Mouse (Mus musculus) left cerebral cortex, postnatal 14 days (tissue): ENCODE measurements around the gene Vps37c. TPM values are rescaled to one million over a fixed set of nuclear protein-coding genes. Genes with fewer than 3 reads are reported as not detected.
A peak's percentile ranks its signal among the peaks of the same experiment; 100 is the strongest.

Experiments
- DNase-seq, 2 experiments: peaks; one replicate each; pipeline ENCODE4 v3.0.0; 2021 to 2022; ENCODE audit warnings: low spot score in 2 of 2, mixed read lengths in 1 of 2
- intact Hi-C: fragments of 180-260 bp; cut with DNase I; formaldehyde crosslinking; loops from one replicate; pipeline ENCODE4 v1.15.1; 2025
- total RNA-seq, 2 experiments: library from RNA; stranded (reverse); gene quantifications; 2 replicates each; pipeline ENCODE4 v1.2.3; 2021

The Vps37c gene
- total RNA-seq, 2 experiments from 2014 or later, result 29.3 to 32.5 TPM

DNA sequence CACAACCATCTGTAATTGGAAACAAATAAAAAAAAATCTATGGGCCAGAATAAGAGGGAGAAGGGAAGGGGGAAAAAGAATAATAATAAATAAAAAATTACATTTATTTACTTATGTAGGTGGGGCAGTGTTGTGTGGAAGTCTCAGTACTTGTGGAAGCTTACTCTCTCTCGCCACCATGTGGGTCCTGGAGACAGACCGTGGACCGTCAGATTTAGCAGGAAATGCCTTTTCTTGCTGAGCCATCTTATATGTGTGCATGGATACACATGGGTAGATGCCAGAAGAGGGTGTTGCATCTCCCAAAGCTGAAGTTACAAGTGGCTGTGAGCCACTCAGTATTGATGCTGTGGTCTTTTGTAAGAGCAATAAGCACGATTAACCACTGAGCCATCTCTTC is 7.0 kb upstream of the Vps37c start:
- DNase-seq, result no peak
- intact Hi-C loops, result no loop called here

DNA sequence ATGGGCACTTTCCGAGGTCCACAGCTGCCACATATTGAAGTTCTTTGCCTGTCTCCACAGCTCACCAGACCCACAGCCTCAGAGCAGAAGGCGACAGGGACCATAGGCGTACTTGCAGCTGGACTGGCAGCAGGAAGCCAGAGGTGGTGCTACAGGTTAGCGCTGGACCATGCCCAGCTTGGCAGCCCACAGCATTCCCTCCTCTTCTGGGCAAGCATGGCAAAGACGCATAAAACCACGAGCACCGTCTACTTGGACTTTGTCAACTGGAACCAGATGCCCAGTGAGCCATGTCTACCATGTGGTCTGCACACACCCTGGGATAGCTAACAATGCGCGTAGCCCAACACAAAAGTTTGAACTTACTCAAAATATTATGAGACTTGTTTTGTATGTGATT is 3.5 kb upstream of the Vps37c start:
- intact Hi-C loops, result no loop called here
- no peak for DNase-seq

DNA sequence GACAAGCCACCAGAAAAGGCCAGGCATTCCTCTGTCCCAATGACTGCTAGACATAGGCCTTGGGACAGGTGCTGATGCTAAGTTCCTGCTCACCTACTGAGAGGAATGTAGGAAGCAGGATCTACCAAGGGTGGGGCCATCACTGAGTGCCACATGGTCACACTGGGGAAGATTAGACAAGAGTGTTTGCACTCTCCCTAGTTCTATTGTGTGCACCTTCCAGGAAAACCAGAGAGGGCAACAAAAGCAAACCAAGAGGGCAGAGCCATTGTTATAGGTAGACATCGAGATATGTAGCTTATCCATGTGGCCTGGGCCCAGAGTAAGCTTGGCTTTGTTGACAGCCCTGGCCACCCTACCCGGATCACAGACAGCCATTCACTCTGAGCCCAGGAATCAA is 2.8 kb upstream of the Vps37c start:
- no peak for DNase-seq
- intact Hi-C loops, result no loop called here

DNA sequence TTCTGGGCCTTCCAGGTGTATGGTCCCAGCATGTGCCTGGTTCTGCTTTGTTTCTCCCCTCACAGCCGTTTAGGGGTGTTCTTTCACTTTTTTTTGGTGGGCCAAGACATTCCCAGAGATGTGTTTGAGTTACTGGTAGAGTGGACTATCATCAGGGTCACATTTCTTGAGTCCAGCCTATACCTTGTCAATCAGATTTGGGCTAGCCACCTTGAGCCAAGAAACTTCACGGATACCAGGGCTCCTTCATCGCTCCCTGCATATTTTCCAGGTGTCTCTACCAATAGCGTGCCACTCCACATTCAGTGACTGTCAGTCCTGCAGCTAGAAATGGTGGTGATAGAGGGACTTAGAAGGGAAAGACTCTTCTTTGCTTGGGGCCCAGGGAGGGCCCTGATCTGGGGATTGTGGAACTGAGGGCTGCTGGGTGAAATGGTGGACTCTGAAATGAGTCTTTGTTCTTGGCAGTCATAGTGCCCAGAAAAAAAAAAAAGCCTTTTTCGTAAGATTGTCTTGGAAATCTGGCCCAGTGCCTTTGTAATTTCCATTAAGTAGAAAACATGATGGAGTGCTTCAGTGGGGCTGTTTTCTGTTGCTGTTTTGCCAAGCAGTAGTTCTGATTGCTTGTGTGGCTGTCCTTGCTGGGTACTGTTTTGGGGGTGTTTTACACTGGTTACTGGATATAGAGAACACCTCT is 1.1 kb downstream of the Vps37c start:
- DNase-seq, result peak in 1 of 2 experiments; percentile 49
- intact Hi-C loops, result no loop called here

DNA sequence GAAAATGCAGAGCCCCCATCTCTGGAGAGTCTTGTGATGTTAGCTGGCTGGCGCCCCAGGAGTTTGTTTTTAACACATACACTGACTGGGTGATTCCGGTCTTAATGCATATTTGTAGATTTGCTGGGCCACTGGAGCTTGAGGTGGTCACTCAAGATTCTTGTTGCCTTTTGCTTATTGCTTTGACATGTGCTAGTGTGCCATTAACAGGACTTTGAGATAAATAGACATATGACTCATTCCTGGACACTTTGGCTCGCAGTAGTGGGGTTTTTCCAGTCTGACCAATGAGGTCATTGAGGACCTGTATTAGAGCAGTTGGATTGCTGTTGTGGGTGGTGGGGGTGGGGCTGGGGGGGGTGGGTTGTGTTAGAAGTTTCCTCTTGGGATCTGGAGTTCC is 1.8 kb downstream of the Vps37c start:
- DNase-seq, result no peak
- intact Hi-C loops, result no loop called here

DNA sequence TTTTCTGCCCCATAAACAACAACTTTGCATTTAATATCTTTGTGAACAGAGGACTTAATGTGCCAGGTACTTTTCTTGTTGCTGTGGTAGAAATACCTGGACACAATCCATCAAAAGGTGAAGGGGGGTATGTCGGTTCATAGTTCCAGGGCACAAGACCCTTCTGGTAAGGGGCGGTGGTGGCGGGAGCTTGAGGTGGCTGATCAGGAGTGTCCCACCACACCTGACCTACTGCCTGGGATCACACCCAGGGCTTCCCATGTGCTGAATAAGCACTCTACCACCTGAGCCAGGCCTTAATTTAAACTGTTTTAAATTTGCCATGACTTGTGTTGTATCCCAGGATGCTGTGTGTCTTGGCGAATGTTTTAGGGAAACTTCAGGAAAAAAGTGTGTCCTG is 2.6 kb downstream of the Vps37c start:
- DNase-seq, result no peak
- intact Hi-C loops, result no loop called here

DNA sequence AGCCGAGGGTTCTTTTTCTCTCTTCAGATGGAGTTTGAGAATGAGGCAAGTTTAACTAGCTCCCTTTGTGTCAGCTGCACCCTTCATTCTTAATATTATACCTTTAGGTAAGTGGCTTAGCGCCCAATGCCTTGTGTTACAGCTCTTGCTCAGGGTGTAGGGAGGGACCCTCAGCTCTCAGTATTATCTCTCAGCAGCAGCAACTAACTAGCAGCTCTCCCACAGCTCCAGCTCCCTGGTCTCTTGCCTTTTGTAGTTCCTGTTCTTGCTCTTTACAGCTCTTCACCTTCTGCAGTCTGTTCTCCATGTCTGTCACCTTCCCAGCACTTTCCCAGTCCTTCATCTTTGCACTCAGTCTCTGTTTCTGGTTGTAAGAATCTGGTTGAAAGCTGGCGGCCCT is 3.1 kb downstream of the Vps37c start:
- DNase-seq, result no peak
- intact Hi-C loops, result no loop called here

DNA sequence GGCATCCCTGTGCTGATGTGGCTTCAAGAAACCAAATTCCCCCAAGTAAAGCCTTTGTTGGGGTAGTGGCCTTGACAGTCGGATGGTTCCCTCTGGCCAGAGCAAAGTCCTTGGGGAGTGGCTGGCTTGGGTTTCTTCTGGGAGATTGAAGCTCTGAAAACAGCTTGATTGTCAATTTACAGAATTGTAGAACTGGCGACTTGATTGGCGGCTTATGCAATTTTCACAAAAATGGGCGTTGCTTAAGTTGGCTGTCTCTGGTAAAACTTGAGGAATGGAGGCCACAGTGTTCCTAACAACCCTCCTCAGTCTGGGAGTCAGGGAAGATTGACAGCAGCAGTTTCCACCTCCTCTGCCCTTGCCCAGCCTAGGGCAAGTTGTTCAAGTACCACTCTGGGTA is 3.8 kb downstream of the Vps37c start:
- intact Hi-C loops, result no loop called here
- DNase-seq, result no peak

DNA sequence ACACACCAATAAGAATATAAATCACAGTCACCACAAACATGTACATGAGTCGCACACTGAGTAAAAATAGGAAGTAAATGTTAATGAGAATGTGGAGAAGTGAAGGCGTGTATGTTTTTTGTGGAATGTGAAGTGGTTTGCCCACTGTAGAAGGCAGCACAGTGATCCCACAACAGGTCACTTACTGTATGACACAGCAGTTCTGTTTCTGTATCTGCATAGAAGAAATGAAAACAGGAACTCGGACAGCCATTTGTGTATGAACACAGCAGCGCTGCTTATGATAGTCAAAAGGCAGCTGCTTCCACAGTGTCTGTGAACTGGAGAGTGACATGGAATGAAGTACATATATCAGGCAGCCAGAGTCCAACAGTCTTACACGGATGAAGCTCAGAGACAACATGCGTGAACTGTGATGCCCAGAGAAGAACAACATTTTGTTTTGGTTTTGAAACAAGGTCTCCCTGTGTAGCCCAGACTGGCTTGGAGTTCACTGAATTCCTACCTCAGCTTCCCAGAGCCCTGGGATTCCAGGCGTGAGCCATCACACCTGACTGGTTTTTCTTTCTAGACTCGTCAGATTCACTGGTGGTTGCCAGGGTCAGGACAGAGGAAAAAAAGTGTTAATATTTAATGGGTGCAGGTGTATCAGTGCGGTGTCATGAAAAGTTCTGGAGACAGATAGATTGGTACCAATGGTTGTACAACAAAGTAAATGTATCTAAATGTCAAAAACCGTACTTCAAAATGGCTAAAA is 5.6 kb downstream of the Vps37c start:
- DNase-seq, result no peak
- intact Hi-C loops, result no loop called here

DNA sequence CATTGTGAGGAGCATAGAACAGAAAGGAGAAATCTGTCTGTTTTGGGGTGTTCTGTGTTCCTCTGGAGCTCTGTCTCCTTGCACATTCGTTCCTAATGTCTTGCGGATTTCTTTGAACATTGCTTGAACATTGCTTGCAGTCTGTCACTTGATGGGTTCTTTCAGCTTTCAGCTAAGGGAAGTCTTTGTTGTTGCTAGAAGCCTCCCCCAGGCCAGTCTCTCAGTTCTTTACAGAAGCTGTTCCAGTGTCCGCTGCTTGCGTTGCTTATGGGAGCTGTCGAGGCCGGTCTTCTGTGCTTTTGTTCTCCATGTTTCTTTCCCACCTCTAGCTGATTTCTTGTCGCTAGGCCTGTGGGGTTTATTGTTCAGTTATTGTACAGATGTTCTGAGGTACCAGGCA is 7.3 kb downstream of the Vps37c start:
- intact Hi-C loops, result no loop called here
- DNase-seq, result no peak

DNA sequence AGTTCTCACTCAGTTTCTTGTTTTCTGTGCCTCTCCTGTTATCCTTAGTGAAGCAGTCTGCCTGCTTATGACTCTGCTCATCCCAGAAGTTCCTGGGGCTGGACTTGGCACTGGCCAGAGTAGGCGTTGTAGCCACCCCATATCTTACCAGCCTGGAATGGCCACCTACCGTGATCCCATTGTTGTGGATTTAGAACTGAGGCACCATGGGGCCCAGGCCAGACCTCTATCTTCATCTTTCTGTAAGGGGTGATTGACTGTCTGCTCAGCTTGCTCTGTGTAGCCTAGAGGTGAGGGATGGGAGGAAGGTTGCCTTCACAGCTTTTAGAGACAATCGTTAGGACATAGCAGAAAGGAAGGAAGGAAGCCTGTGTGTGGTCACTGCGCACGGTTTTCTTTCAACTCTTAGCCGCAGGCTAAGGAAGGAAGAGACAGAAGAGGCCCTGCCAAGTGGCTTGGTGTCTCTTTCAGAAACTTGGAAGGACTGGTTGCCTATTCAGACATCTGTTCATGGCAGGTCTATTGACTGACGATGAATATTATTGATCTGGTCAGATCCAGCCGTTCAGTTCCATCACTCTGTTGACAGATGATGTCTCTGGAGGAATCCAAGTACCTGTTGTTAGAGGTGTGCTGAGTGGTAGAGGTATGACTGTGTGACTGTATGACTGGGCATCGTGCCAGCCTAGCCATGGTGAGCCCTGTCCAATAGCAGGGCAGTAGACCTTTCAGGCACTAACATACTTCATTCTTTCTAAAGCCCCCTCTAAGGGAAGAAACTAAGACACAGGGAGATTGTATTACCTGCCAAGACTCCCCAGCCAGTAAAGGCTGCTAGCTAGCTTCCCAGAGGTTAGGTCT is 9.8 kb downstream of the Vps37c start:
- intact Hi-C loops, result no loop called here
- no peak for DNase-seq

DNA sequence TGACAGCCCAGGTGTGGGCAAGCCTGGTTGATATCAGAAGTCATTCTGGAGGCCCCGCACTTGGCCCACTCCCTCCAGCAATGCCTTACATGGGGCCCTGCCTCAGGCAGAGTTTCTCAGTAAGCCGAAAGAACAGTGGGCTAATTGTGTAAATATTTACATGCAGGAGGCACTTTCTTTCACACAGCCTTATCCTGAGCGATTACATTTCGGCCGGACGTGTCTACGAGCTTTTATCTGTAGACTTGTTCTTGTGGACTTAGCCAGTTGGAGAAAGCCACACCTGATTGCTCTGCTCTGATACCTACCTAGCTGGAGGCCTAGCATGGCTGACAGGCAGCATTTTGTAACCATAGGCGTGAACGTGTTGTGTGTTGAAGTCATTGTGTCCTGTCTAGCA is 11.3 kb downstream of the Vps37c start:
- intact Hi-C loops, result no loop called here
- no peak for DNase-seq

DNA sequence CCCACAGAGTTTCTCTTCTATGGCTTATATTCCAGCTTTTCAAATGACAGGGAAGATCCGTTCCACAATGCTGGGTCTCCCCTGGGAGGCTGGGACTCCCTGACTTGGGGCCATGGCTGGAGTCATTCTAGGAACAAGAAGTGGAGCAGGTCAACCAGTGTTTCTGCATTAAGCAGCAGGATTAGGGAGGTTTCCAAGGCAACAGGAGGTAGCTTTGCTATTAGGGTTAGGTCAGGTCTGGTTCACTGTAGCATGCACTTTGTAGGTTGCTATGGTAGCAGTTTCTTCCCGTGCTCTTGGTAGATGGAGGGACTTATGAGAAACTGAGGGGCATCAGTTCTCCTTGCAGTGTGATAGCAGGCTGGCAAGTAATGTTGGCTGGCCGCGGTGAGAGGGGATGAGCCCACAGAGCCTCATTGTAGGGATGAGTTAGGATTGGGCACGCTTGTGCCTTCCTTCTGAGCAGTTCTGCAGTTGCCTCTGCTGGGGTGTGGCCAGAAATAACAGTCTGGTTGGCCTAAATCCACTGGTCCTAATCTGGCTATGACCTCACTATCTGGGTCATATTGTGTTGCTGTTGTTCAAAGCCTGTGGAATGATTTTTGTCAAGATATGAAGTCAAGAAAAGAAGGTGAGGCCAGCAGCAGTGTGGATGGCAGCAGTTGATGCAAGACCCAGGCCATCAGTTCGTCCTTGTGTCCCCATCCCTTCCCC is 12.6 kb downstream of the Vps37c start:
- DNase-seq, result no peak
- intact Hi-C loops, result no loop called here

DNA sequence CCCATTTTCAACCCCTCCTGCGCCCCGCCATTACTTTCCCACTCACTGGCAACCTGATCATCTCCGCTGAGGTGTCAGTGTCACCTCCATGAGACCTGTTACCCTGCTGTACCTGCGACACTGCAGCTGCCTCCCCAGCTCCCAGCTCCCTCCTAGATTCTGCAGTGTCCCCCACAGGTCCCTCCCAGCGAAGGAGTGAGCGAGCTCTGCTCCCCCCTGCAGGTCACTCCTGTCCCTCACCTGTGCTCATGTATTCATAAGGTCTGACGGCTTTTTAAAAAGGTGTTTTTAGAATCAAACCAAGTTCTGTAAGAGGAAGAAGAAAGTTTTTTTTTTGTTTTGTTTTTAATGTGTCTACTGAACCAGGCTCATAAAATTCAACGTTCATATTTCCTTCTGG is 13.6 kb downstream of the Vps37c start:
- no peak for DNase-seq
- intact Hi-C loops, result no loop called here

DNA sequence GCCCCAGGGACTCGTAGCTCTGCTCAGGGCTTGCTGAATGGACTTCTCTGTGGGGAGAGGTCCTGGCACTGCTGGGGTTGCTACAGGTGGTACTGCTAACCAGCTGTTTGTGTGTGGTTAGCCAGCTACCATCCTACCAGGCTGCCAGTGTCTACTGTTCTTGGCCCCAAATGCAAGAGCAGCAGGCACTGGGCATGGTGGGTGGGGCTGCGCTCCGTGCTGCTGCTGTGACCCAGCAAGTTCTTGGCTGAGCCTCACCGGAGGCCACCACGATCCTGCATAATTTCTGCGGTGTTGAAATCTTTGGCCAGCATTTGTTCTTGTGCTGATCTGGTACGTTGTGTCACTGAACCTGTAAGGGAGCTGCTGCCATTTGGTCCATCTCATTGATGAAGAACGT is 14.9 kb downstream of the Vps37c start:
- no peak for DNase-seq
- intact Hi-C loops, result no loop called here

DNA sequence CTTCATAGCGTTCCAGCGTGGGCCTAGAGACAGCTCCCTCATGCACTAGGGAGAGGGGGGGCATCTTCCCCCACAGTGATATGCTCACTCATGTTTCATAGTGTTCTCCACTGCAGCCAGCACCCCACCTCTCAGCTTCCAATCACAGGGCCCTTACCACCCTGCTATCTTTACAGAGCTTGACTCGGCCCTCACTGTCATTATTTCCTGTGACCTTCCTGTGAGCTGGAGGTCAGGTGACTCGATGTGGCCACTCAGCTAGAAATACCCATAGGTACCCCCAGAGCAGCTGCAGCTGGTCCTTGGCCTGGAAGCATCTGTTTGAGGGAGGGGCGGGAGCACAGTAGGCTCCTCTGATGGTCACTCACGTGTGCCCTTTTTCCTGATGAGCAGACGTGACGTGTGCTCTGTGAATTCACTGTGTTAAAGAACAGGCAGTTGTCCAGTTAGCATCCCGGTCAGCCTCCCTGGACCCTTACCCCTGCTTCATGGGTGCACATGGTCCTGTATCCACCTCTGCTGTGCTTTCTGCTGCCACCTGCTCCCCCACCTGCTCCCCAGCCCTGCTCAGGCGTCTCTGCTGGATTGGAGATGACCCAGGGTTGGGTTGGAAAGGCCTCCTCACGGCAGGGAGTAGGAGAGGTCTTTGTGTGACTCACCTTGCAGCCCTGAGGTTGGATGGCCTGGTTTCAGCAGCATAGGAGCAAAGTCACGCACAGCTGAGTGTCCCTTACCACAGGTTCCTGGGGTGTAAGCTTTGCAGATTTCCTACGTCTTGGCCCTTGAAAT is 18.7 kb downstream of the Vps37c start:
- DNase-seq, result no peak
- intact Hi-C loops, result no loop called here

DNA sequence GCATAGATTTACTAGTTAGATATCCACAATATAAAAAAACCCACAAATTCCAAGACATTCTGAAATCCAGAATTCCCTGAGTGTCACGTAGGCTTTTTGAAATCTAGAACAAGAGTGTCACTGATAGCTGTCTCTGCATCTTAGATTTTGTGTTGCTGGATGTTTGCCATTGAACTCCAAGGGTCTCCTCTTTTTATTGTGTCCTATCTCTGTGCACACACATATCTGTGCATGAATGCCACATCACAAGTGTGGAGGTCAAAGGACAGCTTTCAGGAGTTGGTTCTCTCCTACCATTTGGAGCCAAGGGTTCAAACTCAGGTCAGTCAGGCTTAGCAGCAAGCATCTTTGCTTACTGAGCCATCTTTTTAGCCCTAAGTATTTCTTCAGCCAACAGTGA is 19.3 kb downstream of the Vps37c start:
- intact Hi-C loops, result loop anchor here (2.0 kb wide), 1 partner anchor 29 kb away; the partner anchor contains the start of gene Pga5
- DNase-seq, result no peak

DNA sequence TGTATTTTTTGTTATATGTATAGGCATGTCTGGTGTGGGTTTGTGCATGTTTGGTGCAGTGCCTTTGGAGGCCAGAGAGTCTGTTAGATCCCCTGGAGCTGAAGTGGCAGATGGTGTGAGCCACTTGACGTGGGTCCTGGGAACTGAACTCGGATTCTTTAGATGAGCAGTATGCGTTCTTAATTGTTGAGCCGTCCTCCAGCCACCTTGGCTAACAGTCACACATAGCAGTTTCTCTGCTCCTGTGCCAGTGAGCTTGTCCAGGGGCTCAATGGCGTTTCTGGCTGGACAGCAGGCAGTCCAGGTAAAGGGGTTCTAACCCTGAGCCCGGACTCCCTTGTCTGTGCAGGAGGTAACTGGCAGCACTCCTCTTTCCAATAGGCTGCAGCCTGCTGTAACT is 20.4 kb downstream of the Vps37c start:
- DNase-seq, result no peak

More for the DNA sequence above, 20.4 kb downstream of the Vps37c start:
- intact Hi-C loops, result loop anchor here (2.0 kb wide), 1 partner anchor 30 kb away; the partner anchor contains the start of gene Pga5
